Mouse (Mus musculus): ENCODE data around the gene 1500009L16Rik. TPM values are rescaled to one million over a fixed set of nuclear protein-coding genes. Genes with fewer than 3 reads are reported as not detected.
A peak's percentile ranks its signal among the peaks of the same experiment; 100 is the strongest.

Gene 1500009L16Rik
- polyA plus RNA-seq (2012; rRNA removed): 24.6 and 28.7 TPM in 2 replicates

GRCm38 (mm10) chr10:83722579-83723031 is at the start of gene 1500009L16Rik:
TSS of gene 1500009L16Rik (plus strand) at chr10:83722865.
- H3K4me1 ChIP-seq (ENCODE audit: control insufficient read depth, insufficient read depth, low read length): no peaks in the 10 kb centered on the region
- H3K27ac ChIP-seq (ENCODE audit: insufficient read depth, low read length): no peak within 1 kb of the TSS
- peak within 1 kb of the TSS; percentile 53 for H3K4me3 ChIP-seq (ENCODE audit: insufficient read depth, low read length)
- TF ChIP-seq POLR2A (IDR thresholded peaks at IDR 0.05; ENCODE audit: extremely low read depth, insufficient read depth, low read length): no peak
- no peak for TF ChIP-seq CTCF (IDR thresholded peaks at IDR 0.05; ENCODE audit: extremely low read depth, insufficient read depth, low read length)

- no peak overlapping the region for H3K27ac ChIP-seq (ENCODE audit: insufficient read depth, low read length)
- H3K4me3 ChIP-seq (ENCODE audit: insufficient read depth, low read length): no peak overlapping the region
- TF ChIP-seq CTCF (IDR thresholded peaks at IDR 0.05; ENCODE audit: extremely low read depth, insufficient read depth, low read length): no peak
- no peak for TF ChIP-seq POLR2A (IDR thresholded peaks at IDR 0.05; ENCODE audit: extremely low read depth, insufficient read depth, low read length)
- H3K4me1 ChIP-seq (ENCODE audit: control insufficient read depth, insufficient read depth, low read length): no peaks in the 10 kb centered on the region
Measured at GRCm38 (mm10) chr10:83681334-83681733, 41.3 kb upstream of the 1500009L16Rik start.

GRCm38 (mm10) chr10:83688215-83688614 is 34.5 kb upstream of the 1500009L16Rik start:
- H3K4me1 ChIP-seq (ENCODE audit: control insufficient read depth, insufficient read depth, low read length): no peaks in the 10 kb centered on the region
- no peak overlapping the region for H3K27ac ChIP-seq (ENCODE audit: insufficient read depth, low read length)
- TF ChIP-seq CTCF (IDR thresholded peaks at IDR 0.05; ENCODE audit: extremely low read depth, insufficient read depth, low read length) (no peak), POLR2A (IDR thresholded peaks at IDR 0.05; ENCODE audit: extremely low read depth, insufficient read depth, low read length) (no peak)
- H3K4me3 ChIP-seq (ENCODE audit: insufficient read depth, low read length): no peak overlapping the region

- H3K27ac ChIP-seq (ENCODE audit: insufficient read depth, low read length): no peak overlapping the region
- H3K4me1 ChIP-seq (ENCODE audit: control insufficient read depth, insufficient read depth, low read length): no peaks in the 10 kb centered on the region
- no peak overlapping the region for H3K4me3 ChIP-seq (ENCODE audit: insufficient read depth, low read length)
- TF ChIP-seq CTCF (IDR thresholded peaks at IDR 0.05; ENCODE audit: extremely low read depth, insufficient read depth, low read length) (no peak), POLR2A (IDR thresholded peaks at IDR 0.05; ENCODE audit: extremely low read depth, insufficient read depth, low read length) (no peak)
Measured at GRCm38 (mm10) chr10:83692175-83692895, 30.3 kb upstream of the 1500009L16Rik start.

- Histone ChIP-seq H3K4me1 (ENCODE audit: control insufficient read depth, insufficient read depth, low read length) (no peaks in the 10 kb centered on the region), H3K27ac (ENCODE audit: insufficient read depth, low read length) (no peak overlapping the region), H3K4me3 (ENCODE audit: insufficient read depth, low read length) (no peak overlapping the region)
- TF ChIP-seq POLR2A (IDR thresholded peaks at IDR 0.05; ENCODE audit: extremely low read depth, insufficient read depth, low read length) (no peak), CTCF (IDR thresholded peaks at IDR 0.05; ENCODE audit: extremely low read depth, insufficient read depth, low read length) (no peak)
Measured at GRCm38 (mm10) chr10:83696226-83696625, 26.4 kb upstream of the 1500009L16Rik start.

- Histone ChIP-seq H3K4me3 (ENCODE audit: insufficient read depth, low read length) (no peak overlapping the region), H3K27ac (ENCODE audit: insufficient read depth, low read length) (no peak overlapping the region), H3K4me1 (ENCODE audit: control insufficient read depth, insufficient read depth, low read length) (no peaks in the 10 kb centered on the region)
- TF ChIP-seq POLR2A (IDR thresholded peaks at IDR 0.05; ENCODE audit: extremely low read depth, insufficient read depth, low read length): no peak
- TF ChIP-seq CTCF (IDR thresholded peaks at IDR 0.05; ENCODE audit: extremely low read depth, insufficient read depth, low read length): no peak
Measured at GRCm38 (mm10) chr10:83706628-83707027, 16.0 kb upstream of the 1500009L16Rik start.

- Histone ChIP-seq H3K4me1 (ENCODE audit: control insufficient read depth, insufficient read depth, low read length) (no peaks in the 10 kb centered on the region), H3K4me3 (ENCODE audit: insufficient read depth, low read length) (no peak overlapping the region), H3K27ac (ENCODE audit: insufficient read depth, low read length) (no peak overlapping the region)
- TF ChIP-seq CTCF (IDR thresholded peaks at IDR 0.05; ENCODE audit: extremely low read depth, insufficient read depth, low read length) (no peak), POLR2A (IDR thresholded peaks at IDR 0.05; ENCODE audit: extremely low read depth, insufficient read depth, low read length) (no peak)
Measured at GRCm38 (mm10) chr10:83709920-83710319, 12.7 kb upstream of the 1500009L16Rik start.

- no peaks in the 10 kb centered on the region for H3K4me1 ChIP-seq (ENCODE audit: control insufficient read depth, insufficient read depth, low read length)
- no peak overlapping the region for H3K4me3 ChIP-seq (ENCODE audit: insufficient read depth, low read length)
- H3K27ac ChIP-seq (ENCODE audit: insufficient read depth, low read length): no peak overlapping the region
- no peak for TF ChIP-seq POLR2A (IDR thresholded peaks at IDR 0.05; ENCODE audit: extremely low read depth, insufficient read depth, low read length)
- no peak for TF ChIP-seq CTCF (IDR thresholded peaks at IDR 0.05; ENCODE audit: extremely low read depth, insufficient read depth, low read length)
Measured at GRCm38 (mm10) chr10:83711769-83712168, 10.9 kb upstream of the 1500009L16Rik start.

GRCm38 (mm10) chr10:83718855-83719474 is 3.7 kb upstream of the 1500009L16Rik start:
- no peaks in the 10 kb centered on the region for H3K4me1 ChIP-seq (ENCODE audit: control insufficient read depth, insufficient read depth, low read length)
- TF ChIP-seq CTCF (IDR thresholded peaks at IDR 0.05; ENCODE audit: extremely low read depth, insufficient read depth, low read length) (no peak), POLR2A (IDR thresholded peaks at IDR 0.05; ENCODE audit: extremely low read depth, insufficient read depth, low read length) (no peak)
- H3K27ac ChIP-seq (ENCODE audit: insufficient read depth, low read length): no peak overlapping the region
- no peak overlapping the region for H3K4me3 ChIP-seq (ENCODE audit: insufficient read depth, low read length)

GRCm38 (mm10) chr10:83723055-83723454 is 390 bp downstream of the 1500009L16Rik start:
- TF ChIP-seq CTCF (IDR thresholded peaks at IDR 0.05; ENCODE audit: extremely low read depth, insufficient read depth, low read length): no peak
- no peak for TF ChIP-seq POLR2A (IDR thresholded peaks at IDR 0.05; ENCODE audit: extremely low read depth, insufficient read depth, low read length)
- H3K4me3 ChIP-seq (ENCODE audit: insufficient read depth, low read length): peak overlapping the region; percentile 53
- no peak overlapping the region for H3K27ac ChIP-seq (ENCODE audit: insufficient read depth, low read length)
- no peaks in the 10 kb centered on the region for H3K4me1 ChIP-seq (ENCODE audit: control insufficient read depth, insufficient read depth, low read length)

Measured in cortical plate, adult 2 months (tissue).